In the genomic region with DNA sequence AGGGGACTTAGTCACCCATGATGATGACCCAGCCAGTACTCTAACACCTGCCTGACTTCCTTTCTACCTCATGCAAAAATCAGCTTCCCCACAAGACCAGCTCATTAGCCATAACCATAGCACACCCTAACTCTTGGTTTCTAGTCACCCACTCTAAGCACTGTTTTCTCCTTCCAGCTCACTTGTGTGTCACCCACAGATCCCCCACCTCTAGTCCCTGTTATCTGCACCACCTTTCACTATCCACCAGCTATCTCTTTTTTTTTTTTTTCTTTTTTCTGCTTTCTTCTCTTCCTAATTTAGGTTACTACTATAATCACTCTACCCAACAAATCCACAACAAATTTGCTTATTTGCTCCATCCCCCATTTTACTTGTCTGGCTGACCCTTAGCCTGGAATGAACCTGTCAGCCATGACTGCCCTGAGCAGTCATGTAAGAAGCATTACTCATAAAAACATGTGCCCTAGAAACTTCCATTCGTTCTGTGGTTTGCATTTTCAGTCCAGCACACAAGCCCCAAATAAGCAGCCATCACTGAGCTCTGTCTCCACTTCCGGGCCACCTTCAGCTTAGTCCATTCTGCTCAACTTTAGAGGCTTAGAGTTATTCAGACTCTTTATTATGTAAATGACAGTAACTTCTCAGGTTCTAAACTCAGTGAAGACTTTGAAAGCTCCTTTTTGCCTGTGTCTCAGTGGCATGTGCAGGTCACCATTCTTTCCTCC, we compare ENCODE assay signal across 22 mouse cellular contexts. TPM values are rescaled to one million over a fixed set of nuclear protein-coding genes. Genes with fewer than 3 reads are reported as not detected.
DNase-seq lines count a peak whose midpoint lies in the region; TF ChIP-seq lines count a peak whose summit lies in the region.
"Had no signal": no experiment of that assay in that cellular context is flagged by ENCODE, and none has a peak within 500 bp of the region (broad histone marks: within the 10 kb centered on the region; RNA-seq: fewer than 3 reads in every experiment).

No protein-coding gene starts in this region.

- WGBS in embryonic facial prominence, embryonic 10.5 days: 66% methylated on average over 2 of the region's 2 CpGs

- H3K4me1 ChIP-seq in embryonic facial prominence, embryonic 10.5 days: no peaks in the 10 kb centered on the region
- H3K4me1 ChIP-seq: embryonic facial prominence, embryonic 12.5 days; forebrain, embryonic 12.5 days; heart, embryonic 13.5 days; hindbrain, embryonic 12.5 days had no signal

- intact Hi-C loops in left cerebral cortex, adult 2 months (cut with DNase I): no loop called here

- H3K4me3 ChIP-seq in left cerebral cortex, adult 2 months: no peak overlapping the region
- no peak overlapping the region for H3K4me3 ChIP-seq in embryonic facial prominence, embryonic 10.5 days
- H3K4me3 ChIP-seq: embryonic facial prominence, embryonic 12.5 days; forebrain, embryonic 12.5 days; heart, embryonic 13.5 days; hindbrain, embryonic 12.5 days had no signal

- no peaks in the 10 kb centered on the region for H3K9me3 ChIP-seq in embryonic facial prominence, embryonic 10.5 days
- H3K9me3 ChIP-seq: embryonic facial prominence, embryonic 12.5 days; forebrain, embryonic 12.5 days; heart, embryonic 13.5 days; hindbrain, embryonic 12.5 days had no signal

- peak; percentile 65 for DNase-seq in heart, adult 11 months
- DNase-seq in heart, adult 9 months (ENCODE audit: low spot score in 2 of 2): no peak
- DNase-seq in Muller cell, postnatal 12 days (ENCODE audit: inconsistent ontology term): peak; percentile 6
- peak; percentile 49 for DNase-seq in ZHBTc4 (ENCODE audit: low read depth, low spot score)
- no peak for DNase-seq in left cerebral cortex, adult 2 months (ENCODE audit: extremely low spot score in 1 of 2, low spot score in 2 of 2)
- DNase-seq in ovary, postnatal 36 days (ENCODE audit: low spot score): no peak
- no peak for DNase-seq in embryonic facial prominence, embryonic 10.5 days (ENCODE audit: low spot score)
- DNase-seq: adrenal gland, adult 8-10 months; adrenal gland, postnatal 36 days; cerebellum, adult 11 months; cerebellum, adult 8-10 months; cerebellum, postnatal 14 days; embryo, embryonic 11 days; gastrocnemius, postnatal 10 days; heart, postnatal 36 days; kidney, adult 11 months had no signal

- no peak overlapping the region for H3K27ac ChIP-seq in left cerebral cortex, adult 2 months
- no peak overlapping the region for H3K27ac ChIP-seq in embryonic facial prominence, embryonic 10.5 days (replicated peaks)
- H3K27ac ChIP-seq: embryonic facial prominence, embryonic 12.5 days; forebrain, embryonic 12.5 days; heart, embryonic 13.5 days; hindbrain, embryonic 12.5 days had no signal

- no peaks in the 10 kb centered on the region for H3K27me3 ChIP-seq in embryonic facial prominence, embryonic 10.5 days (replicated peaks; ENCODE audit: low read depth, poor library complexity, severe bottlenecking)
- H3K27me3 ChIP-seq: embryonic facial prominence, embryonic 12.5 days; forebrain, embryonic 12.5 days; hindbrain, embryonic 12.5 days had no signal

- no peak for TF ChIP-seq CTCF in left cerebral cortex, adult 2 months (IDR thresholded peaks at IDR 0.05)

- no peaks in the 10 kb centered on the region for H3K36me3 ChIP-seq in embryonic facial prominence, embryonic 10.5 days (replicated peaks)
- H3K36me3 ChIP-seq: embryonic facial prominence, embryonic 12.5 days; forebrain, embryonic 12.5 days; heart, embryonic 13.5 days; hindbrain, embryonic 12.5 days had no signal

RNA-seq across cellular contexts. Expression of a gene that starts 11.9 kb away (rescaled TPM):
- total RNA-seq in left cerebral cortex, adult 2 months (2021): 10 to 100 TPM; 51.2 to 52.2 TPM
- polyA plus RNA-seq in embryonic facial prominence, embryonic 10.5 days (2016; fragmentation: Nextera tagmentation; extraction: Ambion mirVana): 89.0 and 91.5 TPM in 2 replicates

RNA-seq across cellular contexts. Expression of a gene that starts 44.9 kb away (rescaled TPM):
- under 1 TPM; 0.38 to 0.47 TPM for total RNA-seq in left cerebral cortex, adult 2 months (2021)
- polyA plus RNA-seq in embryonic facial prominence, embryonic 10.5 days (2016; fragmentation: Nextera tagmentation; extraction: Ambion mirVana): 0.04 and 0.14 TPM in 2 replicates
- polyA plus RNA-seq: embryonic facial prominence, embryonic 12.5 days; forebrain, embryonic 12.5 days; forebrain, embryonic 16.5 days; hindbrain, embryonic 16.5 days had no signal

Comparison
In these comparisons a context has a peak if more than half of its experiments do, and no peak if none do; other contexts are left out.
1. DNase-seq: peak in heart, adult 11 months (single experiment), Muller cell, postnatal 12 days (single experiment) and ZHBTc4 (single experiment); none in heart, adult 9 months (0 of 2), left cerebral cortex, adult 2 months (0 of 2), ovary, postnatal 36 days (single experiment) and embryonic facial prominence, embryonic 10.5 days (single experiment).